Mouse (Mus musculus): ENCODE results near the gene Uhrf1.

GRCm38 (mm10) chr17:56277567-56277893, 25.6 kb upstream of the Uhrf1 start:
- no peak for TF ChIP-seq POLR2A (IDR thresholded peaks at IDR 0.05; ENCODE audit: low read depth, low read length)
- TF ChIP-seq CTCF (IDR thresholded peaks at IDR 0.05; ENCODE audit: extremely low read depth, insufficient read length, insufficient replicate concordance, low read depth, low read length) = peak; percentile 20; the same call in 1 of the 2 replicates

Data from small intestine, adult 2 months (tissue).